Mouse (Mus musculus): ENCODE measurements around the gene Mmp8.

GRCm38 (mm10) chr9:7542763-7543162, 15.5 kb upstream of the Mmp8 start:
- TF ChIP-seq CTCF (IDR thresholded peaks at IDR 0.05; ENCODE audit: control insufficient read depth, insufficient read depth, low read length) = no peak
- TF ChIP-seq POLR2A (IDR thresholded peaks at IDR 0.05; ENCODE audit: borderline replicate concordance, control insufficient read depth, low read depth, low read length) = no peak

Measured in bone marrow, adult 2 months (tissue).